ENCODE assay signal across 8 mouse cellular contexts in genomic region chr17:29006812-29007211, GRCm38 (mm10). TPM values are rescaled to one million over a fixed set of nuclear protein-coding genes. Genes with fewer than 3 reads are reported as not detected.
DNase-seq lines count a peak whose midpoint lies in the region; ATAC-seq and TF ChIP-seq lines count a peak whose summit lies in the region.

No protein-coding gene starts in this region.

- H3K27ac ChIP-seq in limb, embryonic 10.5 days = peak overlapping the region; percentile 95
- peak overlapping the region; percentile 89 for H3K27ac ChIP-seq in midbrain, embryonic 16.5 days (ENCODE audit: low read length)

- no peak for TF ChIP-seq POLR2A in lung, adult 2 months (IDR thresholded peaks at IDR 0.05; ENCODE audit: borderline replicate concordance, extremely low read depth, low read depth, low read length)

- no peaks in the 10 kb centered on the region for H3K27me3 ChIP-seq in limb, embryonic 10.5 days (ENCODE audit: low read depth, poor library complexity, severe bottlenecking)
- no peaks in the 10 kb centered on the region for H3K27me3 ChIP-seq in midbrain, embryonic 16.5 days (ENCODE audit: control insufficient read depth, insufficient read depth, low read depth, low read length)

- H3K4me1 ChIP-seq in lung, adult 2 months (ENCODE audit: control insufficient read depth, insufficient read depth, low read length) = peaks cover 5% of the 10 kb centered on the region
- peaks cover 24% of the 10 kb centered on the region for H3K4me1 ChIP-seq in limb, embryonic 10.5 days
- H3K4me1 ChIP-seq in midbrain, embryonic 16.5 days (ENCODE audit: control insufficient read depth, insufficient read depth, low read length) = peaks cover 21% of the 10 kb centered on the region

- TF ChIP-seq CTCF in lung, adult 2 months (IDR thresholded peaks at IDR 0.05; ENCODE audit: insufficient read depth, low read length) = no peak

- peak overlapping the region; percentile 91 for H3K4me2 ChIP-seq in midbrain, embryonic 16.5 days (ENCODE audit: low read length)

- H3K9me3 ChIP-seq in limb, embryonic 10.5 days (replicated peaks) = no peaks in the 10 kb centered on the region
- H3K9me3 ChIP-seq in midbrain, embryonic 16.5 days (replicated peaks; ENCODE audit: control insufficient read depth, low read length, poor library complexity, severe bottlenecking) = no peaks in the 10 kb centered on the region

- H3K4me3 ChIP-seq in lung, adult 2 months (replicated peaks; ENCODE audit: extremely low read depth, low read depth, low read length) = peak overlapping the region; percentile 95
- H3K4me3 ChIP-seq in limb, embryonic 10.5 days = peak overlapping the region; percentile 96
- H3K4me3 ChIP-seq in midbrain, embryonic 16.5 days (ENCODE audit: low read depth, low read length) = peak overlapping the region; percentile 81

- DNase-seq in lung, adult 2 months = no peak
- no peak for DNase-seq in lung, postnatal 10 days
- no peak for DNase-seq in limb, embryonic 10.5 days (ENCODE audit: low spot score)
- DNase-seq in left cerebral cortex, adult 8-10 months (ENCODE audit: low spot score in 2 of 2) = no peak
- no peak for DNase-seq in urinary bladder, adult 2 months (ENCODE audit: low spot score)

- ATAC-seq in erythroblast, adult 5-6 weeks (replicated peaks; ENCODE audit: low FRiP score, poor library complexity, severe bottlenecking) = peak; percentile 56; the same call in 1 of the 2 replicates
- ATAC-seq in midbrain, embryonic 16.5 days = no peak
- no peak for ATAC-seq in activated CD4-positive, CD25-positive, alpha-beta regulatory T cell, adult 4 months

- WGBS in lung, adult 2 months = 3% methylated on average over 7 of the region's 7 CpGs
- WGBS in limb, embryonic 10.5 days = 12% methylated on average over 7 of the region's 7 CpGs
- WGBS in midbrain, embryonic 16.5 days = 7% methylated on average over 7 of the region's 7 CpGs

- H3K36me3 ChIP-seq in limb, embryonic 10.5 days = peaks cover 20% of the 10 kb centered on the region
- H3K36me3 ChIP-seq in midbrain, embryonic 16.5 days (ENCODE audit: control insufficient read depth, insufficient read depth, low read length) = no peaks in the 10 kb centered on the region

- H3K9ac ChIP-seq in midbrain, embryonic 16.5 days (ENCODE audit: low read depth, low read length) = peak overlapping the region; percentile 89

RNA-seq across cellular contexts. Expression of gene Stk38, which starts 1.0 kb away (rescaled TPM):
- 105 and 111 TPM in 2 replicates for polyA plus RNA-seq in lung, adult 2 months (2012; rRNA removed)
- 34.9 and 93.6 TPM in 2 replicates for total RNA-seq in erythroblast, adult 5-6 weeks (2015; ENCODE audit: low replicate concordance)
- total RNA-seq in erythroblast, adult 5-6 weeks (2017; ENCODE audit: low replicate concordance) = 47.2 and 57.4 TPM in 2 replicates
- polyA plus RNA-seq in limb, embryonic 10.5 days (2016; fragmentation: Nextera tagmentation; extraction: Ambion mirVana) = 116 and 131 TPM in 2 replicates
- polyA plus RNA-seq in midbrain, embryonic 16.5 days (2015; fragmentation: Nextera tagmentation; extraction: Ambion mirVana) = 83.1 and 90.9 TPM in 2 replicates
- 10 to 100 TPM; 46.7 to 54.7 (median 48.4) TPM for total RNA-seq in left cerebral cortex, adult 8-10 months (2022)
- polyA plus RNA-seq in activated CD4-positive, CD25-positive, alpha-beta regulatory T cell, adult 4 months (2017; shearing (Covaris generic)) = 100 to 1,000 TPM; 196 to 222 TPM
- 81.3 and 97.5 TPM in 2 replicates for polyA plus RNA-seq in urinary bladder, adult 2 months (2012; rRNA removed)

RNA-seq across cellular contexts. Expression of gene Srsf3, which starts 25.6 kb away (rescaled TPM):
- polyA plus RNA-seq in lung, adult 2 months (2012; rRNA removed) = 159 and 168 TPM in 2 replicates
- 154 and 174 TPM in 2 replicates for total RNA-seq in erythroblast, adult 5-6 weeks (2015; ENCODE audit: low replicate concordance)
- total RNA-seq in erythroblast, adult 5-6 weeks (2017; ENCODE audit: low replicate concordance) = 208 and 211 TPM in 2 replicates
- 820 and 832 TPM in 2 replicates for polyA plus RNA-seq in limb, embryonic 10.5 days (2016; fragmentation: Nextera tagmentation; extraction: Ambion mirVana)
- 425 and 475 TPM in 2 replicates for polyA plus RNA-seq in midbrain, embryonic 16.5 days (2015; fragmentation: Nextera tagmentation; extraction: Ambion mirVana)
- total RNA-seq in left cerebral cortex, adult 8-10 months (2022) = 100 to 1,000 TPM; 101 to 142 (median 115) TPM
- polyA plus RNA-seq in activated CD4-positive, CD25-positive, alpha-beta regulatory T cell, adult 4 months (2017; shearing (Covaris generic)) = 100 to 1,000 TPM; 265 to 364 TPM
- polyA plus RNA-seq in urinary bladder, adult 2 months (2012; rRNA removed) = 139 and 169 TPM in 2 replicates

RNA-seq across cellular contexts. Expression of gene Kctd20, which starts 55.1 kb away (rescaled TPM):
- 37.5 and 59.5 TPM in 2 replicates for polyA plus RNA-seq in lung, adult 2 months (2012; rRNA removed)
- total RNA-seq in erythroblast, adult 5-6 weeks (2015; ENCODE audit: low replicate concordance) = 81.7 and 150 TPM in 2 replicates
- total RNA-seq in erythroblast, adult 5-6 weeks (2017; ENCODE audit: low replicate concordance) = 178 and 221 TPM in 2 replicates
- 121 and 129 TPM in 2 replicates for polyA plus RNA-seq in limb, embryonic 10.5 days (2016; fragmentation: Nextera tagmentation; extraction: Ambion mirVana)
- polyA plus RNA-seq in midbrain, embryonic 16.5 days (2015; fragmentation: Nextera tagmentation; extraction: Ambion mirVana) = 92.4 and 93.4 TPM in 2 replicates
- 10 to 100 TPM; 57.5 to 72.8 (median 64.2) TPM for total RNA-seq in left cerebral cortex, adult 8-10 months (2022)
- 10 to 100 TPM; 32.0 to 47.5 TPM for polyA plus RNA-seq in activated CD4-positive, CD25-positive, alpha-beta regulatory T cell, adult 4 months (2017; shearing (Covaris generic))
- 37.8 and 41.6 TPM in 2 replicates for polyA plus RNA-seq in urinary bladder, adult 2 months (2012; rRNA removed)
